Mouse (Mus musculus) midbrain, postnatal 0 days (tissue): ENCODE measurements at regions not wholly inside any gene's neighbourhood (a gene's known extent, or its start where the extent isn't known, plus 50 kb on each side); places are given as distances from the start of the nearest gene placed in this dataset.
A peak's percentile ranks its signal among the peaks of the same experiment; 100 is the strongest.

Experiments
- ATAC-seq: fragments of 200-750 bp; cut with Nextera tagmentation; 2 replicates; pipeline ENCODE4 v1.8.0; 2017; ENCODE audit warnings: moderate number of reproducible peaks, mild to moderate bottlenecking, moderate TSS enrichment, moderate library complexity; ENCODE audit not compliant: low FRiP score
- DNase-seq: peaks from one replicate; pipeline ENCODE4 v3.0.0-alpha.2; 2015; ENCODE audit warnings: low spot score
- H3K27ac ChIP-seq: fragments of 300-500 bp; sonication (generic); 2 replicates; pipeline ENCODE4 v1.5.1; 2014; ENCODE audit warnings: low read depth, mild to moderate bottlenecking, low read length, mixed read lengths
- H3K27me3 ChIP-seq: fragments of 300-500 bp; sonication (generic); 2 replicates; pipeline ENCODE4 v1.6.1; 2014; ENCODE audit warnings: low read length, control low read depth, mixed read lengths; ENCODE audit not compliant: insufficient read depth
- H3K36me3 ChIP-seq: fragments of 300-500 bp; sonication (generic); 2 replicates; pipeline ENCODE4 v1.6.1; 2014; ENCODE audit warnings: low read length, control low read depth, mixed read lengths; ENCODE audit not compliant: insufficient read depth
- H3K4me1 ChIP-seq: fragments of 300-500 bp; sonication (generic); 2 replicates; pipeline ENCODE4 v1.6.1; 2014; ENCODE audit warnings: mild to moderate bottlenecking, control low read depth, antibody characterized with exemption, low read length, mixed read lengths; ENCODE audit not compliant: insufficient read depth
- H3K4me2 ChIP-seq: fragments of 300-500 bp; sonication (generic); 2 replicates; pipeline ENCODE4 v1.6.1; 2014; ENCODE audit warnings: low read depth, mild to moderate bottlenecking, low read length, mixed read lengths; ENCODE audit not compliant: poor library complexity, severe bottlenecking
- H3K4me3 ChIP-seq: fragments of 300-500 bp; sonication (generic); 2 replicates; pipeline ENCODE4 v1.5.1; 2014; ENCODE audit warnings: low read depth, mild to moderate bottlenecking, low read length, moderate library complexity
- H3K9ac ChIP-seq: fragments of 300-500 bp; sonication (generic); replicated peaks from 2 replicates; pipeline ENCODE4 v1.6.1; 2014; ENCODE audit warnings: mild to moderate bottlenecking, low read length, moderate library complexity, mixed read lengths; ENCODE audit not compliant: poor library complexity, severe bottlenecking
- H3K9me3 ChIP-seq: fragments of 300-500 bp; sonication (generic); 2 replicates; pipeline ENCODE4 v1.6.1; 2016; ENCODE audit warnings: low read length, control low read depth
- CTCF ChIP-seq: IDR thresholded peaks from 2 replicates; pipeline ENCODE4 v1.5.1; 2016; ENCODE audit warnings: antibody characterized with exemption, mild to moderate bottlenecking
- WGBS: fragments of 180-500 bp; shearing (Covaris S2); extraction: QIAGEN DNeasy Blood & Tissue Kit; methylation state at CpG from one replicate; pipeline ENCODE4 v1.1.7; 2014; 5-methylcytosine and 5-hydroxymethylcytosine counted together

GRCm38 (mm10) chr1:57083540-57084083 is 105.2 kb upstream of the Satb2 start:
- Histone ChIP-seq H3K9ac (no peak overlapping the region), H3K4me1 (no peaks in the 10 kb centered on the region), H3K27ac (no peak overlapping the region), H3K9me3 (no peaks in the 10 kb centered on the region), H3K36me3 (no peaks in the 10 kb centered on the region), H3K4me2 (peak overlapping the region; percentile 40), H3K27me3 (no peaks in the 10 kb centered on the region), H3K4me3 (peak overlapping the region; percentile 11; the same call in 1 of the 2 replicates)
- 70% methylated on average over 6 of the region's 6 CpGs for WGBS
- ATAC-seq (no peak), DNase-seq (no peak)
- TF ChIP-seq CTCF = no peak

- no peak for DNase-seq
- Histone ChIP-seq H3K4me1 (no peaks in the 10 kb centered on the region), H3K4me3 (no peak overlapping the region), H3K4me2 (no peak overlapping the region), H3K36me3 (no peaks in the 10 kb centered on the region), H3K27ac (no peak overlapping the region), H3K9ac (no peak overlapping the region), H3K27me3 (no peaks in the 10 kb centered on the region), H3K9me3 (no peaks in the 10 kb centered on the region)
- ATAC-seq = no peak
- no peak for TF ChIP-seq CTCF
- 58% methylated on average over 18 of the region's 18 CpGs for WGBS
Observed at GRCm38 (mm10) chr1:57095361-57096247, 117.2 kb upstream of the Satb2 start.

GRCm38 (mm10) chr1:57096248-57096600 is 117.8 kb upstream of the Satb2 start:
- Histone ChIP-seq H3K27me3 (no peaks in the 10 kb centered on the region), H3K36me3 (no peaks in the 10 kb centered on the region), H3K4me2 (no peak overlapping the region), H3K4me3 (no peak overlapping the region), H3K27ac (no peak overlapping the region), H3K9me3 (no peaks in the 10 kb centered on the region), H3K4me1 (no peaks in the 10 kb centered on the region), H3K9ac (no peak overlapping the region)
- DNase-seq (no peak), ATAC-seq (no peak)
- TF ChIP-seq CTCF = no peak
- 70% methylated on average over 4 of the region's 4 CpGs for WGBS

GRCm38 (mm10) chr1:57096740-57097139 is 118.3 kb upstream of the Satb2 start:
- Histone ChIP-seq H3K4me1 (no peaks in the 10 kb centered on the region), H3K36me3 (no peaks in the 10 kb centered on the region), H3K27ac (no peak overlapping the region), H3K9me3 (no peaks in the 10 kb centered on the region), H3K4me2 (no peak overlapping the region), H3K4me3 (no peak overlapping the region), H3K9ac (no peak overlapping the region), H3K27me3 (no peaks in the 10 kb centered on the region)
- 76% methylated on average over 8 of the region's 8 CpGs for WGBS
- ATAC-seq (0 out of 2 replicates have a peak, but pooled peaks have one; percentile 35), DNase-seq (no peak)
- no peak for TF ChIP-seq CTCF

- Histone ChIP-seq H3K36me3 (no peaks in the 10 kb centered on the region), H3K9me3 (no peaks in the 10 kb centered on the region), H3K4me1 (no peaks in the 10 kb centered on the region), H3K4me2 (no peak overlapping the region), H3K27me3 (no peaks in the 10 kb centered on the region), H3K9ac (no peak overlapping the region), H3K27ac (no peak overlapping the region), H3K4me3 (no peak overlapping the region)
- ATAC-seq = no peak
- TF ChIP-seq CTCF = no peak
- no peak for DNase-seq
- 76% methylated on average over 2 of the region's 2 CpGs for WGBS
Observed at GRCm38 (mm10) chr1:57100614-57101013, 122.2 kb upstream of the Satb2 start.

- Histone ChIP-seq H3K27ac (no peak overlapping the region), H3K27me3 (no peaks in the 10 kb centered on the region), H3K4me2 (no peak overlapping the region), H3K9me3 (no peaks in the 10 kb centered on the region), H3K4me3 (no peak overlapping the region), H3K4me1 (no peaks in the 10 kb centered on the region), H3K36me3 (no peaks in the 10 kb centered on the region), H3K9ac (no peak overlapping the region)
- DNase-seq = no peak
- WGBS = 48% methylated on average over 10 of the region's 10 CpGs
- peak; percentile 68; the same call in 1 of the 2 replicates for ATAC-seq
- TF ChIP-seq CTCF = no peak
Observed at GRCm38 (mm10) chr1:57107308-57107707, 128.9 kb upstream of the Satb2 start.
